Mouse (Mus musculus) megakaryocyte, embryonic 14.5 days (primary cell): ENCODE data around the gene Poc1a.

Experiments used
- FLI1 ChIP-seq: IDR thresholded peaks from 2 replicates; pipeline ENCODE4 v1.6.1; 2012; ENCODE audit warnings: low read length, inconsistent platforms, mixed read lengths
- GATA1 ChIP-seq: IDR thresholded peaks from 3 replicates; pipeline ENCODE4 v1.6.1; 2012; ENCODE audit warnings: mixed read lengths, low read length, inconsistent platforms, borderline replicate concordance

DNA sequence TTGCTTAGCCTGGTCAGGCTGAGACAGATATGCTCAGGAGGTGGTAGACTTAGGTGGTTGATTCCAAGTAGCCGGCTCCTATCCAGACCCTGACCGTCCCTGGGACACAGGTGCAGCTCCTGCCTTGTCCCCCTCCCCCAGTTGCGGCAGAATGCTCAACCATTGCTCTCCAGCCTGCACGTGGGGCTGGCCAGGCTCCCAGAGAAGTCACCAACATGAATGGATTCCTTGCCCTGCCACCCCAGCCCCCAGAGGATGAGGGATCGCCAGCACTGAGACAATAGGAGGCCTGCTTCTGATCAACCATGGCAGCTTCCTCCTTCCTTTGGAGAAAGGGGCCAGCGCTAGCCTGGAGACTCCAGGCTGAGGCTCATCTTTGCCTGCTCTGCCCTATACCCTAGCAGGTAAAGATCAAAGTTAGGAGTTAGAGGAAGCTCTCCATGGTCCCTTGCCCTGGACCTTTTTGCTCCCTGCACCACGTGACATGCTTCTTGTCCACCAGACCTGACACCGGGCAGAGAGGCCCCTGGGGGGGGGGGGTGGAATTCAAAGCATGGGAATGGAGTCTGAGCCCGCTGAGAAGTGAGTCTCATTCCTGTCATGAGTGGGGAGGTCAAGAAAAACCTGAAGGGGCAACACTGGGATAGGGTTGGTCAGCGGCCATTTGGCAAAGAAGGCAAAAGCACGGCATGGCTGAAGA is 112.1 kb downstream of the Poc1a start:
- no peak for TF ChIP-seq GATA1
- TF ChIP-seq FLI1, result no peak
